Mouse (Mus musculus) kidney, postnatal 25 days (tissue): ENCODE data around the gene Cort.

Source experiments
- DNase-seq, 2 experiments: peaks; one replicate each; pipeline ENCODE4 v3.0.0; 2021; ENCODE audit warnings: mixed read lengths in 2 of 2

Cort gene

GRCm38 (mm10) chr4:149091364-149091763 is 35.2 kb downstream of the Cort start:
- DNase-seq: no peak

GRCm38 (mm10) chr4:149085381-149085780 is 41.2 kb downstream of the Cort start:
- no peak for DNase-seq

- peak; percentile 94 to 97 for DNase-seq
Observed at GRCm38 (mm10) chr4:149081528-149081927, 45.0 kb downstream of the Cort start.

GRCm38 (mm10) chr4:149080111-149080510 is 46.5 kb downstream of the Cort start:
- no peak for DNase-seq

- peak in 1 of 2 experiments; percentile 54 for DNase-seq
Observed at GRCm38 (mm10) chr4:149079629-149080028, 46.9 kb downstream of the Cort start.

- peak in 1 of 2 experiments; percentile 68 for DNase-seq
Observed at GRCm38 (mm10) chr4:149078261-149078660, 48.3 kb downstream of the Cort start.

- peak; percentile 73 to 75 for DNase-seq
Observed at GRCm38 (mm10) chr4:149075871-149076575, 50.5 kb downstream of the Cort start.

GRCm38 (mm10) chr4:149075073-149075472 is 51.5 kb downstream of the Cort start:
- no peak for DNase-seq
